Mouse (Mus musculus) heart, postnatal 4 days (tissue): ENCODE results near the gene Gramd1a. TPM values are rescaled to one million over a fixed set of nuclear protein-coding genes. Genes with fewer than 3 reads are reported as not detected.
A peak's percentile ranks its signal among the peaks of the same experiment; 100 is the strongest.

Experiments used
- DNase-seq: peaks from one replicate; pipeline ENCODE4 v3.0.0; 2021
- total RNA-seq, 2 experiments: library from RNA; stranded (reverse); gene quantifications; 2 replicates each; pipeline ENCODE4 v1.2.3; 2021

The Gramd1a gene
- 10 to 100 TPM; 32.9 to 36.0 TPM for total RNA-seq

DNA sequence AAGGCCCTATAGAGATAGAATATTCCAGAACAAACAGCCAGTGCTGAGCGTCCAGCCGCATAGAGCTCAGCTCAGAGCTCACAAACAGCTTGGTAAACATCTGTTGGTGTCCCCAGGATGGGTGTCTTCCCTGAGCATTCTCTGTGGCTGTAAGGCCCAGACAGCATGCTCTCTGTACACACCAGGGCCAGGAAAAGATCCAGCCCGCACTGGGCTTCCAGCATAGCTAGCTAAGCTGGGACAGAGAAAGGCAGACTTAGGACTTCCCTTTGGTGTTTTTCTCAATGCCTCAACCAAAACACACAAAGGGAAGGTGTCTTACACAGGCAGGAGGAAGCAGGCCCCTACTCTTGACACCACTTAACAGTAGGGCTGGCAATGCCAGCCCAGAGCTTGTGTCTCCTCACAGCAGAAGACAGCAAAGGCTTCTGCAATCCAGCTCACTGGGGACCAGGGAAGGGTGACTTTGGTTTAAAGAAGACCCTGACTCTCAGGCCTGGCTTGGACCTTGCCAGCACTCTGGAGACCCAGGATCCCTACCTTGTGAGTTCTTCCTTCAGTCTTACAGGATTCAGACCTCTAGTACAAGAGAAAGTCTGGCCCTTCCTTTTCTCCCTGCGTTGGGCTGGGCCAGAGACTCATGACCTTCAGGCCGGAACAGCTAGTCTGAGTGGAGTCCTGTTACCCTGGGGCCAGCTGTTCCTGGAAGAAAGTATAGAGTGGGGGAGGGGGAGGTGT is at the start of gene Gramd1a:
Gene Gramd1a, minus strand, starts transcription at position 601 of the 738 bp plus-strand sequence.
- peak; percentile 37 for DNase-seq

- no peak for DNase-seq
These were observed 40.1 kb upstream of the Gramd1a start for GRCm38 (mm10) chr7:31195591-31196307.

- no peak for DNase-seq
These were observed 29.0 kb upstream of the Gramd1a start for GRCm38 (mm10) chr7:31184711-31185110.

- DNase-seq, result no peak
These were observed 27.2 kb upstream of the Gramd1a start for GRCm38 (mm10) chr7:31182863-31183262.

DNA sequence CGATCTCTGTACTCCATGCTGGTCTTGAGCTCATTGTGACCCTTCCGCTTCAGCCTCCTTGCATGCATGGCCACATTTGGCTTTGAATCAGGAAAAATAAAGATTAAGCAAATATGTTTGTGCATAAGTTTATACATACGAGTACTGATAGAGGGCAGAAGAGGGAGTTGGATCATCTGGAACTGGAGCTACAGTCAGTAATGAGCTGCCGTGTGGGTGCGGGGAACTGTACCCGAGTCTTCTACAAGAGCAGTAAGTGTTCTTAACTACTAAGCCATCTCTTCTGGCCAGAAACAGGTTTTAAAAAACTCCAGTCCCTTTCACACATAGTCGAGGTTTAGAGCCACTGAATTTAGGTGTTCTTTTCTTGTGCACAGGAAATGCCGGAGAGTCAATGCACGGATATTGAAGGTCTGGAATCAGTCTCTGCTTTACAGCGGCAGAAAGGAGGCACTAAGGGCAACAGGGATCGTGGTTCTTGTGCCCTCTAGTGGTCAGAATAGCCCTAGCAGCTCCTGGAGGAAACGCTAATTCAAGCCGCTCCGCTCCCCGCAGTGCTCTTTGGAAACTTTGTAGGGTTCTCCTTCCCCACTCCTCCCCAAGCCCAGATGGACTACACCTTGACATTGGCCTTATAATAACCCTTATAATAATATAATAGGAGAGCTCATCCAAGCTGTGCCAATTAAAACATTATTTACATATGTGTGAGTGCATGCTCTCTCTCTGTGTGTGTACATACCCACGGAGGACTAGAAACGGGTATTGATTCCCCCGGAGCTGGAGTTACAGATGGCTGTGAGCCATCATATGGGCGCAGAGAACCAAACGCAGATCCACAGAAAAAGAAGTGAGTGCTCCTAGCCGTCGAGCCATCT is 21.4 kb upstream of the Gramd1a start:
- peak; percentile 86 for DNase-seq

- DNase-seq, result no peak
These were observed 19.4 kb upstream of the Gramd1a start for GRCm38 (mm10) chr7:31175096-31175495.

DNA sequence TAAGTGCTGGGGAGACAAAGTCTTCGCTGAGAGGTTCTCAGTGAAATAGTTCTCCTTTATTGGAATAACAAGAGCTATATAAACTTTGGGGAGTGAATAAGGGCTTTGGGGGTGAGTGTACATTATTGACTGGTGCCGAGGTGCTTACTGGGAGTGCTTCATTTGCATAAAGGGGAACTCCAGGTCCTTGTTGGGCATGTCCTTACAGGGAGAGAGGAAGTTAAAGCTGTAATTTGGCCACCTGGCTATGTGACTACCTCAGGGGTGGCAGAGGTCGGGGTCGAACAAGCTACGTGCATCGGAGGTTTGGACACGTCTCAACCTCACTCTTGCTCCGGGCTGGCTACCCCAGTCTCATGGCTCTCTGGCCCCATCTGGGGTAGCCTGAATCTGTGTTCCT is 18.8 kb upstream of the Gramd1a start:
- DNase-seq, result no peak

GRCm38 (mm10) chr7:31172238-31172637 is 16.5 kb upstream of the Gramd1a start:
- peak; percentile 56 for DNase-seq

GRCm38 (mm10) chr7:31170520-31170919 is 14.8 kb upstream of the Gramd1a start:
- no peak for DNase-seq

- peak; percentile 42 for DNase-seq
These were observed 12.7 kb upstream of the Gramd1a start for GRCm38 (mm10) chr7:31168412-31168811.

DNA sequence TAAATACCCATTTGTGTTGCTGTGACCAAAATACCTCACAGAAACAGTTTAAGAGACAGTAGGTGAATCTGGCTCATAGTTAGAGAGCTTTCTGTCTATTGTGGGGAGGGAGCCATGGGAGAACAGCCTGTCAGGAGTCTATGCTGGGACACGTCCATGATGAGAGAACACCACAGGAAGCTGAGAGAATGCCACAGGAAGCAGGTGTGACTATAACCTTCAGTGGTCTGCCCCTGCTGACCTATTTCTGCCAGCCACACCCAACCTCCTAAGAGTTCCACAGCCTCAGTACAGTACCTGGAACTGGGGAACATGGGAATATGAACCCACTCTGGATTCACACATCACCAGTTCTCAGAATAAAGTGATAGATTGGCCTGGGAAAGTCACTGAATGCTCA is 9.1 kb upstream of the Gramd1a start:
- DNase-seq, result no peak

DNA sequence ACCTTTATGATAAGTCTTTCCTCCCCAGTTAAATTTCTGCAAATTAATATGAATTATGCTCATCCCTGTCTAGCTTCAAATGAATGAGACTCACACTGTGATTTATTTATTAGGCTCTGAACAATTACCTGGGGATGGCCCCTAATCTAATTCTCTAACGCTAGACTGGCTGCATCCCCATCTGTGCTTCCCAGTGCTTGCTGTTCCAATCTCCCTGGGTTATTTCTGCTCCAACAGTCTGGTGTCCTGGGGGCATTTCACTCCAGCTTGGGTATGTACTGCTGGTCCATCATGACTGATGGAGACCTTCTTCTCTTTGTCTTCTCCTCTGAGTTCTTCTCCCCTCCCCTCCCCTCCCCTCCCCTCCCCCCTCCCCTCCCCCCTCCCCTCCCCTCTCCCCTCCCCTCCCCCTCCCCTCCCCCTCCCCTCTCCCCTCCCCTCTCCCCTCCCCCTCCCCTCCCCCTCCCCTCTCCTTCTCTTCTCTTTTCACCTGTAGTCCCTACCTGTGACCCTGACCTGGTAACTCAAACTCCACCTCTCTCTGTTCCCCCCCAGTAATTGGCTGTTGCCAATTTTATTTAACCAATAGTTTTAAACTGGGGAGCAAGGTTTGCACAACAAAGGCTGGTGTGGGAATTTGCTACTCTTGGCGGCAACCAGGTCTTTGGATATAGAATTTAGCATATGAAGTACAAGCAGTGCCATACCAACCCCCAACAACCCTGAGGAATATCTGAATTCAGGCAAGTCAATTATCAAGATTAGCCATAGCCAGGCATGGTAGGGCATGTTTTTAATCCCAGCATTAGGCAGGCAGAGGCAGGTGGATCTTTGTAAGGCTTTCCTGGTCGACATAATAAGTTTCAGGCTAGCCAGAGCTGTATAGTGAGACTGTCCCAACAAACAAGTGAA is 8.2 kb upstream of the Gramd1a start:
- no peak for DNase-seq

- no peak for DNase-seq
These were observed 6.6 kb upstream of the Gramd1a start for GRCm38 (mm10) chr7:31162324-31162723.

GRCm38 (mm10) chr7:31161831-31162230 is 6.1 kb upstream of the Gramd1a start:
- DNase-seq, result no peak

DNA sequence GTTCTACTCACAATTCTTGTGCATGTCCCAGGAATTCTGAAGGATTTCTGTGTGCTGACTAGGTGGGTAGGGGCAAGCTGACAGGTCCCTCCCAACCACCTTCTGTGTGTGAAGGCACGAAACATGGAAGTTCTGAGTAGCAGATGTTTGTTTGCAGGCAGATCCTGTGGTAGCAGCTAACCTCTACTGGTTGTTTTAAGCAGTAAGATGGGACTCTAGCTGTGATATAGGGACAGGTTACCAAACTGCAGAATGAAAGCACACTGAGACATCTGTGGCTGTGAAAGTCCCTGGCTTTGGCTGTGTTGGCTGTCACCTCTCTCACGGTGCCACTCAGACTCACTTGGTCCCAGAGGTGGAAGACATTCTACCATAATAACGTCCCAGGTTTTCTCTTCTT is 5.5 kb upstream of the Gramd1a start:
- no peak for DNase-seq

DNA sequence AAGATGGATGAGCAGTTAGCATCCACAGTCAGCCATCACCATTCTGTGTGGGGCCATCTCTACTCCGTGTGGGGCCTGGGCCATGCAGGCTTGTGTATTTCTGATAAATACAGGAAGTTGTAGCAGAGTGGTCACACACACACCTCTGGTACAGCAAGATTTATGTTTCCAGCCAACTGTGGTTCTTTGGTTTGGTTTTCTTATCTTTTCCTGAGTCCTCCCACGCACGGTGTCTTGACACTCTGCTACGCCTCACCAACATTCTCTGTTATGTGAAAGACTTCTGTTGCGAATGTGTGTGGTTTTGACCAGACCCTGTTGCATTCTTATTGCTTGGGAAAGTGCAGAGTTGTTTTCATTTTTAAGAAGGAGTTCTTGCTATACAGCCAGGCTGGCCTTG is 5.1 kb upstream of the Gramd1a start:
- DNase-seq, result no peak

DNA sequence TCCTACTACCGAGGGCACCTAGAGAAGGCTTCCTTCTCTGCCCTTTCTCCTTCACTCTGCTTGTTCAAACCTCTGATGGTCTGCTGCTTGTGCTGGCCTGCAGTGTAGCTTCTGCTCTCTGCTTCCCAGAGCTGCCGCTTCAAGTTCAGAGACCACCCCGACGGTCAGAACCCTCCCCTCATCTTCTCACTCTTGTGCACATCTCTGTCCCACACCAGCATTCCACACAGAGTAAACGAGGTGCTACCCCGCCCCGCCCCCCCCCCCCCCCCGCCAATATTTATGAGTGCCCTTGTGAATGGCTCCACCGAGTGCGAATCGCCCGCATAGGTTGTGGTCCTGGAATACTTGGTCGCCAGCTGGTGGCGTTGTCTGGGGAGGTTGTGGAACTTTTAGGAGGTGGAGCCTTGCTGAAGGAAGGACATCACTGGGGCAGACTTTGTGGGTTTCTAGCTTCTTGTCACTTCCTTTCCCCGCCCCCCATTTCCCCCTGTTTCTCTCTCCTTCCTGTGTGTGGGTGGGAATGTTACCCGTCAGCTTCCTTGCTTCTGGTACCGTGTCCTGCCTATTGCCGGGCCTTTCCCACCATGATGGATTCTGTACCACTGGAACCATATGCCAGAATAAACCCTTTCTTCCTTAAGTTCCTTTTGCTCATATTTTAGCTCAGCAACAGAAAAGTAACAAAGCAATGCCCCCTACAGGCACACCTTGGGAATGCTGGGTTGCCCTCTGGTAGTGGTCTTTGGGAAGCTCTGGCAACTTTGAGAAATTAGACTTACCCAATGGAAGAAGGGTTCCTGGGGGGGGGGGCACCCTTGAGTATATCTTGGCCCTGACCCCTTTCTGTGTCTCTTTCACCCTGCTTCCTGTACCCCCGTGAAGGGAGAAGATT is 585 bp upstream of the Gramd1a start:
- DNase-seq, result peak; percentile 40

DNA sequence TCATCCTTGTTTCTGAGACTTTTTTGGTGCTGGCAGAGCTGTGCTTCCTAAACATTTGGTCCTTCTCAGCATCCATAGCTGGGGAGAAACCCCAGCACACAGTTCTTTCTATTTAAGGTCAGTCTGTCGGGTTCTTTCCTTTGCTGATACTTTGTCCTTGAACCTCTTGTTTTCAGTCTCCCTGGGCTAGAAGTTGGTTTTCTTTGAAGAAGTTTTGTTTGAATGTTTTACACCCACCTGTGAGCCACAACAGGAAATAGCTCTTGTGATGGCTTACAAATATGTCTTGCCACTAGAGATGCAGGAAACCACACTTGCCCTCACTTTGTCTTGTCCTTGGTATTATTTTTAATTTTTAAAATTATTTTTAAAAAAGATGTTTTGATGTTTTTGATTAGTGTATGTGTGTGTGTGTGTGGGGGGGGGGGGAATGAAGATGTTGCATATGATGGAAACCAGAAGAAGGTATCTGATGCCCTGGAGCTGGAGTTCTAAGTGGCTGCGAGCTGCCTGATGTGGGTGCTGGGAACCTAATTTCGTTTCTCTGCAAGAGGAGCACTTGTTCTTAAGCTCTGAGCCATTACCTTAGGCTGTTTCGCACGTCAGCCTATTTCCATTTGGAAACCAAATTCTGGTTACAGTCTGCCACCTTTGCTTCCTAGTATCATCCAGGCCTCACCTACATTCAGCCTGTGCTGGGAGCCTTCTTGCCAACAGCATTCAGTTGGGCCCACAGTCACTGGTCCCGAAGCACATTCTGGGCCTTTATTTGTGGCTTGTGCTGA is 2.0 kb downstream of the Gramd1a start:
- DNase-seq, result no peak

- peak; percentile 76 for DNase-seq
These were observed 4.1 kb downstream of the Gramd1a start for GRCm38 (mm10) chr7:31151301-31152241.
